Mouse (Mus musculus) adrenal gland (tissue): ENCODE measurements around the gene Sds.

Experiments
- intact Hi-C: fragments of 180-260 bp; cut with DNase I; formaldehyde crosslinking; loops from one replicate; pipeline ENCODE4 v1.15.1; 2025

Sds gene

GRCm38 (mm10) chr5:120514031-120514677 is 37.8 kb downstream of the Sds start:
- intact Hi-C loops: no loop called here

- intact Hi-C loops: no loop called here
These were observed 38.4 kb downstream of the Sds start for GRCm38 (mm10) chr5:120514754-120515153.

- intact Hi-C loops: no loop called here
These were observed 39.1 kb downstream of the Sds start for GRCm38 (mm10) chr5:120515451-120515850.

GRCm38 (mm10) chr5:120516221-120516984 is 40.1 kb downstream of the Sds start:
- intact Hi-C loops: no loop called here

GRCm38 (mm10) chr5:120517552-120517951 is 41.2 kb downstream of the Sds start:
- intact Hi-C loops: no loop called here

- intact Hi-C loops: no loop called here
These were observed 46.3 kb downstream of the Sds start for GRCm38 (mm10) chr5:120522649-120523048.

- intact Hi-C loops: no loop called here
These were observed 48.4 kb downstream of the Sds start for GRCm38 (mm10) chr5:120524736-120525135.

GRCm38 (mm10) chr5:120525737-120526136 is 49.4 kb downstream of the Sds start:
- intact Hi-C loops: no loop called here

- intact Hi-C loops: no loop called here
These were observed 50.0 kb downstream of the Sds start for GRCm38 (mm10) chr5:120526311-120526710.

- intact Hi-C loops: no loop called here
These were observed 51.1 kb downstream of the Sds start for GRCm38 (mm10) chr5:120527296-120527964.

- intact Hi-C loops: no loop called here
These were observed 55.3 kb downstream of the Sds start for GRCm38 (mm10) chr5:120531631-120532030.
